Mouse (Mus musculus) ovary, postnatal 36 days (tissue): ENCODE results near the gene Alg14.
A peak's percentile ranks its signal among the peaks of the same experiment; 100 is the strongest.

Experiments
- DNase-seq: peaks from one replicate; pipeline ENCODE4 v3.0.0; 2022; ENCODE audit warnings: low spot score, mixed read lengths

Alg14 gene

DNA sequence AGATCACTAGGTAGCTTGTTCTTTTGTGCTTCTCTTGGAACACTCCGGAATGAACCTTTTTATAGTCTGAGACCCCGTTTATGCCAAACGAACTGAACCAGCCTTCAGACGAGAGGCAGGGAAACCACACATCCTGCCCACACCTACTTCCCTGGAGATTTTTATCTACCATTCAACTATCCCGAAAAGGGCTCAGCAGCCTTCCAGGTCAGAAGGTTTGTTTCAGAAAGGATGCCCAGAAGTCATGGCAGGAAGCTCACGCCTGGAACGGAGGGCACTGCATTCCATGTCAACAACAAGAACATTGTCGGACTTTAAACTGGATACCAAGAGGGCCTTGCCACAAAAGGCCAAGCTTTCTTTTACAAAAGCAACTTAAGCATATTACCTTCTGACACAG lies 73.6 kb downstream of the Alg14 start:
- no peak for DNase-seq

- DNase-seq, result no peak
These were observed 77.0 kb downstream of the Alg14 start for GRCm38 (mm10) chr3:121368616-121369015.

DNA sequence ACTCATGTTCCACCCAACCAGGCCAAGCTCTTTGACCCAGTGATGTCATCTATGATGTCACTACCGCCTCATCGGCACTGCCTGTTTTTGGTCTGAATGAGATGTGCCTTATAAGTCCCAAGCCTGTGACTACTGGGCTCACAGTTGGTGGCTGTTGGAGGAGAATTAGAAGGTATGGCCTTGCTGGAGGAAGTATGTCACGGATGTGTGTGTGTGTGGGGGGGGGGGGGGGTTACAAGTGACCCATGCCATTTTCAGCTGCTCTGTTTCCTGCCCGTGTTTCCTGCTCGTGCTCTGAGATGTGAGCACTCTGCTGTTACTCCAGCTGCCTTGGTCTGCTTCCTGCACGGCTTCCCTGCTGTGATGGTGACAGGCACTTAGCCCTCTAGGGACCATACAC lies 77.9 kb downstream of the Alg14 start:
- DNase-seq, result no peak

- no peak for DNase-seq
These were observed 78.7 kb downstream of the Alg14 start for GRCm38 (mm10) chr3:121370301-121370700.

DNA sequence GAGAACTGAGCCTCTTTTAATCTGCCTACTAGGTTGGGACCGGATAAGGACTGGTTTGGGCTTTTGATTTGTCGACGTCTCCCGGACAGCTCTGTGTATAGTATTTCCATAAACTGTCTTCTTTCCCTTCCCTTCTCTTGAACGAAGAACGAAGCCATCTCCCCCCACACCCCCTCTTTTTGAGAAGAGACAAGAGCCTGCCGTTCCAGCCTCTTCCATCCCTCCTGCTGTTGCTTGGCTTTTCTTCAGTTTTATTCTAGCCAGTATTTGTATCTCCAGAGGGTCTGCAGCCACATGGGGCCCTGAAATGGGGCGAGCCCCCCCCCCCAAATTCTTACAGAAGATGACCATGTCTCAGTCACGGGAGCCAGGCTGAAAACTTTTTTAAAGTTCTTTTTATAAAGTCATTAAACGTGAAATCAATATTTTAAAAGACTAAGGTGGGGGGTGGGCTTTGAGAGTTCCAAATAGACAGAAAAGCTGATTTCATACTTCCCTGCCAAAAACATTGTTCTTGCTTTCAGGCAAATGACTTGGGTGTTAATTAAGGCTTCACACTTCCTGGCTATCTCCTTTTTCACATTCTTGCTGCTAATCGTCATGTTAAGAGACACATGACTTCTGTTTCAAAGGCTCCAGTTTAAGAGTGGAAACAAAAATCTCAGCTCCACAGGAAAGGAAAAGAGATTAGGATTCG lies 79.4 kb downstream of the Alg14 start:
- DNase-seq, result no peak

DNA sequence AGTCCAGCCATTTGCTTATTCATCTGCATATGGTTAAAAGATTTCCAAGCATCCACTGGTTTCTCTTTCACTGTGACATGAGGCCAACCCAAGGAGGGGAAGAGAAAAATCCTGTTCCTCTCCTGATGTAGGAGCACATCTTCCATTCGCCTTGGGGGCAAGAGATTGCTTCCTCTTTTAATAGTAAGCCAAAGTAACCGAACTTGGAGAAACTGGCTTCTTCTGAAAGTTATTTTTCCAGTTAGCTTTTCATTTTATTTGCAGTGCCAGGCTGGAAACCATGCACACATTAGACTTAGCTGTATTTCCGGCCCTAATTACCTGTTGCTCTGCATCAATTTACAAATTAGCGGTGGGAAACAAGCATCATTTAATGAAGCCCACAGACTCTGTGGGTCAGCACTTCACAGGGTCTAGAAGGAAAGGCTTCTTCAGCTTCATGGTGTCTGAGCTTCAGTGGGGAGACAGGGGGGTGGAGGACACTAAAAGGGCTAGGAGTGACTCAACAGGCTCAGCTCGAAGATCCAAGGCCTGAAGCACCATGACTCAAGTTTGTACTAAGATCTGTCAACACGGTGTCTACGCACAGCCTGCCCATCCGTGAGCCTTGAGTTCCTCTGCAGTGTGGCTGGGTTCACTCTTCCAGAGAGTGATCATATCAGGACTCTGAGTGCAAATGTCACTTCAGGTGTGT lies 80.1 kb downstream of the Alg14 start:
- DNase-seq, result no peak

DNA sequence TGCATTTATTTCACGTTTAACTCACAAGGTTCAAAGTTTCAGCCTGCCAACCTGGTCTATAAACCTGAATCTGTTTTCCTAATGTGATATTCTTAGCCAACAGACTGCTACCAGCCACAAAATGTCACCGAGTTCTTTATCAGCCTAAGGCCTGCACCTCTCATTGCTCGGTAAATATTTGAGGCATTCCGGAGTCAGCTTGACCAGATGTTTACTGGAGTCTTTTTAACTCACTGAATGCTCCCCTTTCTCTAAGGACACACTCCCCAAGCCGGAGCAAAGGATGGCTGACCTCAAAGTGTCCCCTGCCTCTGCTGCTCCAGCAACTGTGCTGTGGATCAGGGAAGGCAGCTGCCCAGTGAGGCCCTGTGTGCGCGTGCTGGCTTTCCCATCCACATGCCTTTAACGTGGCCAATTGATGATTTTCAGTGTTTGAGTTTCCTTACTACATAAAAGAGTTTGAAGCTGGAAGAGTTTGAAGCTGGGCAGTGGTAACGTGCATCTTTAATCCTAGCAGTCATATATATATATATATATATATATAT lies 82.4 kb downstream of the Alg14 start:
- no peak for DNase-seq

- no peak for DNase-seq
These were observed 84.1 kb downstream of the Alg14 start for GRCm38 (mm10) chr3:121375541-121376129.

DNA sequence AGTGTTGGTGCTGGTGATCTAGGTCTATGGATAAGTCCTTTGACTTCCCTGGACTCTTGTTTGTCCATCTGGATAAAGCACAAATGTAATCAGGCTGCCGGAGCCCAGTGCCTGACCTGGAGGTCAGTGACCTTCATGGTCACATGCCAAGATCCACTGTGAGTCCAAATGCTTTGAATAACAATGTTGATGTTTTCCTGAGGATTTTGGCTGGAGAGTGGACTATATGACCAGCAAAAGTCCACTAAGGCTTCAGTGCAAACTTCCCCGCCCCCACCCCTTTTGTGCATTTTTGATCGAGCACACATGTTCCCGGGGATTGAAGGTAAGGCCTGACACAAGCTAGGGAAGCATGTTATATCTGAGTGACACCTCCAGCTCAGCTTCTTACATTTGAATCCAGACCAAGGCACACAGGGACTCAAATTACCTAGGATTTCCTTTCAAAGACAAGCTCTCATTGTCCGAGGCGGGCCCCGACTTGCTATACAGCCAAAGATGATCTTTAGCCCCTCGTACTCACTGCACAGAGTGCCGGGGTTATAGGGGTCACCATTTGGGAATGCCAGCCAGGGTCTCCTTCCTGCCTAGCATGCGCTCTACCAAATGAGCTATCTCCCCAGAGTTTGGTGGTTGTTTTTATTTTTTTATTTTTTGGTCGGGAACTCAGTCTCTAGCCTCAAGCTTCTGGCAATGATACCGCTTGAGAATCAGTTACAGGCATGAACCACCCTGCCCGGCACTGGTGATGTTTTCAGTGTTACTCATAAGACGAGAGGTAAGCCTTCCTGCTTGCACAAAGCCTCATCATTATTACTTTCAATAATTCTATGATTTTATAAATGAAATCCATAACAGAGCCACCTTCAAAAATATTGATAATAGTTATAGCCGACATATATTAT lies 87.4 kb downstream of the Alg14 start:
- peak; percentile 49 for DNase-seq

DNA sequence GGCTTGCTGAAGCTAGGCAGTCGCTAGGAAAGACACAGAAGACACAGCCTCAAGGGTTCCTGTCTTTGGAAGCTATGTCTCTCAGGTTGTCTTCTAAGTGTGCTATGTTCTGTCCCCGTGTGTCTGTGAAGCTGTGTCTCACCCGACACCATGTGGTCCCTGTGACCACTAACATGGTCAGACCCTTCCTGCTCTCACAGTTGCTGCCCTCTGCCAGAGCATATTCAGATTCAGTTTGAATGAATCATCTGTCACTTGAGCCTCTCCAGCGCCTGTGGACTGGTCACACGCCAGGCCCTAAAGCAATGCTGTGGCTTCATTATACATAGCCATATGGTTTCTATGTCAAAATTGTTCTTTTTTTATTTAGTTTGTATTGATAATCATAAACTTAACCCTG lies 88.1 kb downstream of the Alg14 start:
- no peak for DNase-seq

DNA sequence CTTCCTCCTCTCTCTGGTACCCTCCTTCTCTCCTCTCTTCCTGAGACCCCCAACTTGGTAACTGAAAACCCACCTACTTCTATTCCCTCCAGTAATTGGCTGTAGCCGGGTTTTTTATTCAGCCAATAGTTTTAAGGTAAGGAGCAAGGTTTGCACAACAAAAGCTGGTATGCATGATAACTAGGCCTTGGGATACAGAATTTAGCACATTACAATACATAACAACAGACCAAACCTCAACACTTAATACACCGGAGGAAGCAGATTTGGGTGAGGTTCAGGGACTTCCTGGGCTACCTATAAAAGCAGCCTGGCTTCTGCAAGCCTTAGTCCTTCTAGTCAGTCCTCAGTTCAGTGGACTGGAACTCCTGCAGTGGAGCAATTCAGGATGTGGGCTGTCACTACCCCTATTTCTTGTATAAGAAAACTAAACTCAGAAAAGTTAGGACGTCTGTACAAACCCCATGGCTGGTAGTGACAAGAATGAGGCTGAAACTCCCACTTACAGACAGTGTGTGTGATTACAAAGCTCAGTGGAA lies 96.0 kb downstream of the Alg14 start:
- DNase-seq, result no peak

DNA sequence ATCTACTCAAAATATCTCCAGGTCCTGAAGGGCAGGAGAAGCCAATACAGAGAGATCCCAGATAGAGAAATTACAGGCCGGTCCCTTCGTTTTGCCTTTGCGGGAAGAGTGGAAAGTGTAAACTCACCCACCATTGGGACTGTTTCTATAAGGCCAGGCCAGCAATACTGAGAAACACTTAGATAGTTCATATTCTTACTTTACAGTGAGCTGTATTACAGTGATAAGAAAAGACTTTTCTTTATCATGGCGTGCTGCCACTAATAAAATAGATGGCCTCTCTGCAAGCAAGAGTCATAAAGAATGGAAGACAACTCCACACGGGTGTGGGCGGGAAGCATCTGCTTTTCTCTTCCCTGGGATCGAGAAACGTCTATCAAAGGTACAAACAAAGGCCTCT lies 97.8 kb downstream of the Alg14 start:
- DNase-seq, result no peak

GRCm38 (mm10) chr3:121389860-121390530 lies 98.4 kb downstream of the Alg14 start:
- DNase-seq, result peak; percentile 30

- peak; percentile 35 for DNase-seq
These were observed 99.2 kb downstream of the Alg14 start for GRCm38 (mm10) chr3:121390724-121391123.

DNA sequence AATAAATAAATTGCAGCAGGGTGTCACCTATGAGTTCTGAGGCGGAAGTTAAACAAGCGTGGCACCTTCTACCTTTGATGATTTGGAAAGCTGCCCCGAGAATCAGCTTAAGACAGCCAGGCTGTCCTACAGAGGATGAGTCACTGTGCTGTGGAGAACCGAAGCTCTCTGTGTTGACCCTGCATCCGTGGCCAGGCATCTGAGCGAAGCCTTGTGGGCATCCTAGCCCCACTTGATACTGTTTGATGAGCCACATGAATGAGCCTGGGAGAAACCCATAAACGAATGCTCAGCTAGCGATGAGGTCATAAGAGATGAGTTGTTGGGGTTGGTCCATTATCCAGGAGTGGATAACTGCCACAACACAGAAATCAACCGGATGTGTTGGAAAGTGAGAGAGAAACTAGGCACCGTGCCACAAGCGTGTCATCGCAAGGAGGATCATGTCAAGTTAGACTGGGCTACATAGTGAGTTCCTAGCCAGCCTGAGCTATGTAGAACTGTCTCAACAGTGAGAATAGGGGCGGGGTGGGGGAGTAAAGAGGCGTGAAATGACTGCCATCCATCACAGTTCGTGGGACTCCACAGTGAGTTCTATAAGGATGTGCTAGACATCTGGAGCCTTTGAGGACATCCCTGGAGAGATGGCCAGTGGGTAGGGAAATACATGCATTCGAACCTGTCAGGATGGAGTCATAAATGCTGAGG lies 104.2 kb downstream of the Alg14 start:
- DNase-seq, result no peak

DNA sequence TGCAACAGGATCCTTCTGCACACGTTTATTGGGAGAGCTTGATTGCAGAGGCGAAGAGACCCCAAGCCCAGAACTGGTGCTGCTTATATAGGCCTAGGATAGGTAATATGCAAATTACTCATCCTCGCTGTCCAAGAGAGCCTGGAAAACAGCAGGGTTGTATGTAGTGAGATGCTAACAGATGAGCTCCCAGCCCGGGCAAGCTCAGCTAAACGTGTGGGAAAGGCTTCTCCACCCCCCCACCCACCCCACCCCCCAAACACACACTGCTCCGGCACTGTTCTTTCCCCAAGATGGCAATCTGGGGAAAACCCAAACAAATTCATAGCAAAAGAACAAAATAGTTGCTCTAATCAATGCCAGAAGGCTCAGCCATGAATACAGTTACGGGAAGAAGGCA lies 105.0 kb downstream of the Alg14 start:
- DNase-seq, result no peak

DNA sequence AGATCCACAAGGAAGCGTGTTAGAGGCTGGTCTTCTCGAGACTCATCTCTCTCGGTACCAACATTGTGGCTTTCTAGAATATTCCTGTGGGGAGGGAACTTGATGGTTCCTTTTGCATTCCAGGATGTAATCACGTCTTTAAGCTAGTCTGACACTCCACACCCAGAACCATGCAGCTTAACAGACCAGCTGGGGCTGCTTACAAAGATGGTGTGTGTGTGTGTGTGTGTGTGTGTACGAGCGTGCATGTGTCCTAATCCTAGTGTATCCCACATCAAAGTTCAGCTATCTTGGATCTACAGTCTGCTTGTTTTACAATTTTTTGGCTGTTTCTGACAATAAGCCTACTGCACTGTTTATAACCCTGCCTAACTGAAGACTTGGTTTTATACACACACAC lies 105.4 kb downstream of the Alg14 start:
- no peak for DNase-seq

DNA sequence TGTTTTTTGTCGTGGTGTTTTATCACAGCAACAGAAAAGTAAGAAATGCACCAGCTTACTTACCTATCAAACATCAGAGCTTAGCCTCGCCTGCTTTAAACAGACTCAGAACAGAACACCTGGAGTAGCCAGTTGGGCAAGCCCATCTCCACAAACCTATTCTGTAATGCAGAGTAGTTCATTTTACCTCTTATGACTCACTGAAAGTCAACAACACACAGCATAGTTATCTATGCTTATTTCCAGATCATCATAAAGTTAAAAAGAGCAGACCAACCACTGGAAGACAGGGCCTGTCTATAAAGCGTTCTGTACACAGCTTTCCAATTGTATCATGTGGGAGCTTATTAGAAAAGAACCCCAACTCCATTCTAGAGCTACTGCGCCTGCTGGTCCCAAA lies 109.8 kb downstream of the Alg14 start:
- DNase-seq, result no peak

- no peak for DNase-seq
These were observed 110.5 kb downstream of the Alg14 start for GRCm38 (mm10) chr3:121402096-121402495.

DNA sequence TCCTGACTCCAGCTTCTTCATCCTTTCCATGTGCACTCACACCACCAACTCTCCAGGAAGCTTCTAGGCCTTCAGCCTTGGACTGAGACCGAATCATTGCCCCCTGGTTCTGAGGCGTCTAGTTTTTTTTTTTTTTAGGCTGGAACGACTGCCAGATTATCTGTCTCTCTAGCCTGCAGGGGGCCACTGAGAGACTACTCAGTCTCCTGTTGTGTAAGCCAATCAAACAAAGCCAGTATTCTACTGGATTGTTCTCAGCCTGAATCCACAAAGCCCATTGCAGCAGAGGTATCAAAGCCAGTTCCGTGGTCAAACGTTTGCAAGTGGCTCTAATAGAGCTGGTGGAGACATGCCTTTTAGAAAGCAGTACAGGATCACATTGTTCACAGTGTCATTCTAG lies 111.9 kb downstream of the Alg14 start:
- no peak for DNase-seq

GRCm38 (mm10) chr3:121405101-121405500 lies 113.5 kb downstream of the Alg14 start:
- DNase-seq, result no peak
